In the genomic region with DNA sequence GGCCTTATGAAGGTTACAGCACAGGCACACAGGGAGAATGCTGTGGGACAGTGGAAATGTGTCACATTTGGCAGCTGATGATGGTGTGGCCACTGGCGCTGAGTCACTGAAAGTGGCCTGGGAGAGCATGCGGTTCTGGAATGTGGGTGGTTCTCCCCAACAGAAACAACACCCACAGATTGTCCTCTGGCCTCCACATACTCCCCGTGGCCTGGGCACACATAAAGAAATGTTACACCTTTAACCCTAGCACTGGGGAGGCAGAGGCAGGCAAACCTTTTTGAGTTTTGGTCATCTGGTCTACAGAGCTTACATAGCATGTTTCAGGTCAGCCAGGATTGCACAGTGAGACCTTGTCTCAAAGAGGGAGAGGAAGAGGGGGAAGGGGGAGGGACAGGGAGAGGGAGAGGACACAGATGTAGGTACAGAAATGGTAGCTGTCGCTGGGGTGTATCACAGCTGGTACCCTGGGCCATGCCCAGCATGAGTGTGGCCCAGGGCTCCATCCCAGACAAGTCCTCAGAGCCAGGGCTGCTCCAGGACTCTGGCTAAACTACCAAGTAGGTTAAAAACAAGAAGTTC, we compare ENCODE assay signal across 7 mouse cellular contexts.
DNase-seq lines count a peak whose midpoint lies in the region; ATAC-seq and TF ChIP-seq lines count a peak whose summit lies in the region.

No protein-coding gene starts in this region.

- no peaks in the 10 kb centered on the region for H3K36me3 ChIP-seq in ES-Bruce4 (ENCODE audit: control insufficient read depth, insufficient read depth, low read length, poor library complexity, severe bottlenecking)
- 0 out of 2 replicates have a peak, but pooled peaks cover 2% of the 10 kb centered on the region for H3K36me3 ChIP-seq in heart, embryonic 11.5 days (ENCODE audit: control insufficient read depth, insufficient read depth, low read length)
- no peaks in the 10 kb centered on the region for H3K36me3 ChIP-seq in neural tube, embryonic 12.5 days

- 20% methylated on average over 4 of the region's 4 CpGs for WGBS in heart, embryonic 11.5 days (ENCODE audit: insufficient replicate concordance)
- 36% methylated on average over 4 of the region's 4 CpGs for WGBS in neural tube, embryonic 12.5 days

- ATAC-seq in heart, embryonic 11.5 days (replicated peaks; ENCODE audit: insufficient number of reproducible peaks, low FRiP score, low TSS enrichment) = no peak; the same call in 1 of the 2 replicates
- ATAC-seq in neural tube, embryonic 12.5 days (ENCODE audit: low FRiP score, low read depth) = peak; percentile 82
- no peak for ATAC-seq in granulocyte monocyte progenitor cell, adult 5-6 weeks (replicated peaks; ENCODE audit: poor library complexity, severe bottlenecking)

- H3K27me3 ChIP-seq in ES-Bruce4 (ENCODE audit: control insufficient read depth, insufficient read depth, low read length, poor library complexity, severe bottlenecking) = no peaks in the 10 kb centered on the region
- H3K27me3 ChIP-seq in heart, embryonic 11.5 days (ENCODE audit: control insufficient read depth, insufficient read depth, low read length) = no peaks in the 10 kb centered on the region
- H3K27me3 ChIP-seq in neural tube, embryonic 12.5 days (replicated peaks) = no peaks in the 10 kb centered on the region

- H3K4me2 ChIP-seq in heart, embryonic 11.5 days = no peak overlapping the region
- peak overlapping the region; percentile 44 for H3K4me2 ChIP-seq in neural tube, embryonic 12.5 days (replicated peaks)

- no peak for TF ChIP-seq POLR2A in ES-Bruce4 (IDR thresholded peaks at IDR 0.05; ENCODE audit: insufficient read depth, low read length)
- TF ChIP-seq POLR2A in brain, embryonic 14.5 days (IDR thresholded peaks at IDR 0.05; ENCODE audit: borderline replicate concordance, extremely low read depth, insufficient read depth, insufficient read length, poor library complexity, severe bottlenecking) = no peak

- 0 out of 2 replicates have a peak overlapping the region, but pooled peaks have one; percentile 25 for H3K9ac ChIP-seq in ES-Bruce4 (ENCODE audit: low read depth, poor library complexity, severe bottlenecking)
- H3K9ac ChIP-seq in heart, embryonic 11.5 days (ENCODE audit: low read depth, low read length) = peak overlapping the region; percentile 66; the same call in 1 of the 2 replicates
- H3K9ac ChIP-seq in neural tube, embryonic 12.5 days = 0 out of 2 replicates have a peak overlapping the region, but pooled peaks have one; percentile 21

- no peak for TF ChIP-seq EP300 in ES-Bruce4 (IDR thresholded peaks at IDR 0.05; ENCODE audit: insufficient read depth, low read depth, low read length)

- H3K27ac ChIP-seq in ES-Bruce4 (ENCODE audit: insufficient read depth, low read length) = peak overlapping the region; percentile 45
- H3K27ac ChIP-seq in heart, embryonic 11.5 days (ENCODE audit: low read depth, low read length) = peak overlapping the region; percentile 76
- peak overlapping the region; percentile 50 for H3K27ac ChIP-seq in neural tube, embryonic 12.5 days

- TF ChIP-seq CTCF in ES-Bruce4 (IDR thresholded peaks at IDR 0.05; ENCODE audit: low read depth, low read length) = no peak
- TF ChIP-seq CTCF in brain, embryonic 14.5 days (IDR thresholded peaks at IDR 0.05; ENCODE audit: borderline replicate concordance, extremely low read depth, insufficient read depth, insufficient read length) = no peak

- no peak overlapping the region for H3K4me3 ChIP-seq in ES-Bruce4 (ENCODE audit: low read depth, low read length)
- no peak overlapping the region for H3K4me3 ChIP-seq in heart, embryonic 11.5 days (ENCODE audit: low read depth, low read length)
- H3K4me3 ChIP-seq in neural tube, embryonic 12.5 days = no peak overlapping the region

- peak; percentile 53 for DNase-seq in brain, embryonic 14.5 days (ENCODE audit: low read depth)
- peak; percentile 47 for DNase-seq in kidney, postnatal 10 days
- no peak for DNase-seq in urinary bladder, postnatal 25 days (ENCODE audit: low spot score)

- H3K9me3 ChIP-seq in ES-Bruce4 (replicated peaks; ENCODE audit: control insufficient read depth, insufficient read depth, low read length, poor library complexity, severe bottlenecking) = peaks cover 11% of the 10 kb centered on the region
- no peaks in the 10 kb centered on the region for H3K9me3 ChIP-seq in heart, embryonic 11.5 days (replicated peaks; ENCODE audit: control insufficient read depth, low read length)
- H3K9me3 ChIP-seq in neural tube, embryonic 12.5 days = no peaks in the 10 kb centered on the region

- peaks cover 11% of the 10 kb centered on the region for H3K4me1 ChIP-seq in ES-Bruce4 (ENCODE audit: control insufficient read depth, insufficient read depth, low read length)
- H3K4me1 ChIP-seq in heart, embryonic 11.5 days (ENCODE audit: control insufficient read depth, insufficient read depth, low read length) = peaks cover 18% of the 10 kb centered on the region
- H3K4me1 ChIP-seq in neural tube, embryonic 12.5 days = peaks cover 27% of the 10 kb centered on the region
